In genomic region chr11:31753711-31754161, GRCm38 (mm10) we compare ENCODE assay signal across 11 mouse cellular contexts.
DNase-seq lines count a peak whose midpoint lies in the region; ATAC-seq and TF ChIP-seq lines count a peak whose summit lies in the region.
"Had no signal": no experiment of that assay in that cellular context is flagged by ENCODE, and none has a peak within 500 bp of the region (broad histone marks: within the 10 kb centered on the region; RNA-seq: fewer than 3 reads in every experiment).

No protein-coding gene starts in this region.

- intact Hi-C loops in left cerebral cortex, postnatal 10 days (cut with DNase I), result no loop called here

- H3K4me3 ChIP-seq in cortical plate, adult 2 months (ENCODE audit: insufficient read depth, low read length), result no peak overlapping the region
- no peak overlapping the region for H3K4me3 ChIP-seq in forebrain, postnatal 0 days (ENCODE audit: low read depth, low read length)
- H3K4me3 ChIP-seq: heart, adult 2 months; liver, embryonic 12.5 days; stomach, embryonic 15.5 days had no signal

- H3K9me3 ChIP-seq in forebrain, postnatal 0 days (ENCODE audit: low read length), result no peaks in the 10 kb centered on the region
- H3K9me3 ChIP-seq: liver, embryonic 12.5 days; stomach, embryonic 15.5 days had no signal

- peak overlapping the region; percentile 79 for H3K27ac ChIP-seq in cortical plate, adult 2 months (ENCODE audit: insufficient read depth, low read length)
- peak overlapping the region; percentile 60 for H3K27ac ChIP-seq in forebrain, postnatal 0 days (ENCODE audit: low read depth, low read length)
- H3K27ac ChIP-seq: heart, adult 2 months; liver, embryonic 12.5 days; stomach, embryonic 15.5 days had no signal

- no peak for TF ChIP-seq CTCF in cortical plate, adult 2 months (IDR thresholded peaks at IDR 0.05; ENCODE audit: extremely low read depth, insufficient read depth, low read length)
- no peak for TF ChIP-seq CTCF in forebrain, postnatal 0 days (IDR thresholded peaks at IDR 0.05; ENCODE audit: low read depth)

- peaks cover 12% of the 10 kb centered on the region for H3K4me1 ChIP-seq in cortical plate, adult 2 months (ENCODE audit: control insufficient read depth, insufficient read depth, low read length)
- no peaks in the 10 kb centered on the region for H3K4me1 ChIP-seq in forebrain, postnatal 0 days (ENCODE audit: insufficient read depth)
- H3K4me1 ChIP-seq: stomach, embryonic 15.5 days had no signal

- H3K4me2 ChIP-seq in forebrain, postnatal 0 days (ENCODE audit: low read depth), result no peak overlapping the region
- H3K4me2 ChIP-seq: liver, embryonic 12.5 days; stomach, embryonic 15.5 days had no signal

- DNase-seq in forebrain, postnatal 0 days, result peak; percentile 58
- DNase-seq in left cerebral cortex, postnatal 10 days (ENCODE audit: extremely low spot score in 1 of 2, low spot score in 2 of 2), result peak; percentile 42 to 45
- DNase-seq in right cerebral cortex, adult 18-20 months, result peak; percentile 64
- DNase-seq in heart, postnatal 4 days, result no peak
- no peak for DNase-seq in kidney, postnatal 14 days
- no peak for DNase-seq in gastrocnemius, postnatal 10 days
- DNase-seq: heart, adult 2 months; layer of hippocampus, adult 9-11 months had no signal

- no peak for TF ChIP-seq POLR2A in cortical plate, adult 2 months (IDR thresholded peaks at IDR 0.05; ENCODE audit: extremely low read depth, insufficient read depth, low read length)

- H3K9ac ChIP-seq in forebrain, postnatal 0 days, result no peak overlapping the region
- H3K9ac ChIP-seq: liver, embryonic 12.5 days; stomach, embryonic 15.5 days had no signal

- no peaks in the 10 kb centered on the region for H3K27me3 ChIP-seq in forebrain, postnatal 0 days (ENCODE audit: insufficient read depth, low read length)
- H3K27me3 ChIP-seq: stomach, embryonic 15.5 days had no signal

- peak; percentile 89 for ATAC-seq in forebrain, postnatal 0 days
- ATAC-seq: liver, embryonic 12.5 days had no signal

- no peaks in the 10 kb centered on the region for H3K36me3 ChIP-seq in forebrain, postnatal 0 days (ENCODE audit: insufficient read depth)
- H3K36me3 ChIP-seq: liver, embryonic 12.5 days; stomach, embryonic 15.5 days had no signal

- WGBS in forebrain, postnatal 0 days, result 33% methylated on average over 5 of the region's 5 CpGs

Comparison
In these comparisons a context has a peak if more than half of its experiments do, and no peak if none do; other contexts are left out.
1. DNase-seq: peak in forebrain, postnatal 0 days (single experiment), left cerebral cortex, postnatal 10 days (2 of 2) and right cerebral cortex, adult 18-20 months (single experiment); none in heart, postnatal 4 days (single experiment), kidney, postnatal 14 days (single experiment) and gastrocnemius, postnatal 10 days (single experiment).